Mouse (Mus musculus) urinary bladder, postnatal 10 days (tissue): ENCODE results near the gene Olfr1564.
"Not testable (repeated sequence)": the region's sequence is repeated elsewhere in the genome, so short reads cannot be mapped to it uniquely, and the experiment has no call there.

Source experiments
- DNase-seq: peaks from one replicate; pipeline ENCODE4 v3.0.0; 2022; ENCODE audit warnings: low spot score

Gene Olfr1564

DNA sequence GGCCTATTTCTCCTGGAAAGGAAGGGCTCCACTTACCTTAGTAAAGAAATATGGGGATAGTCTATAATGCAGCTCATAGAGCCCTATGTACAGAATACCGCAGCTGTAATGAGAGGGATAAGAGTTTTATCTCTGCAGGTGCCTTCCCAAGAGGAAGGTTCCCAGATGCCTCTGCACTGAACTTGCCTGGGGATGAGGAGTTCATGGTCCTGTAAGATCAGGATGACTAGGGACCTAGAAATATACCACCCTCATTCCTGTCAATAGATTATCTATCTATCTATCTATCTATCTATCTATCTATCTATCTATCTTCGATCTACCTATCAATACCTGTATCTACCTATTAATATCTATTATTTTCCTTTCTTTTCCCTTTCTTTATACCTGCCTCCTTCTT is at the start of gene Olfr1564:
TSS of gene Olfr1564 (minus strand) at position 101 of the 400 bp plus-strand sequence.
- no peak for DNase-seq

DNA sequence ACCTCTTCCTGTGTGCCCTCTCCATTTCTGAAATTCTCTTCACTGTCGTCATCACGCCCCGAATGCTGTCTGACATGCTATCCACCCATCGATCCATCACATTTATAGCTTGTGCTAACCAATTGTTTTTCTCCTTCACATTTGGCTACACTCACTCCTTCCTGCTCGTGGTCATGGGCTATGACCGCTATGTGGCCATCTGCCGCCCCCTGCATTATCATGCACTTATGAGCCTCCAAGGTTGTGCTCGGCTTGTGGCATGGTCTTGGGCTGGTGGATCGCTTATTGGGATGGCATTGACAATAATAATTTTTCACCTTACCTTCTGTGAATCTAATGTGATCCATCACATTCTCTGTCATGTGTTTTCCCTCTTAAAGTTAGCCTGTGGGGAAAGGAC is 47.4 kb upstream of the Olfr1564 start:
- DNase-seq: no peak

DNA sequence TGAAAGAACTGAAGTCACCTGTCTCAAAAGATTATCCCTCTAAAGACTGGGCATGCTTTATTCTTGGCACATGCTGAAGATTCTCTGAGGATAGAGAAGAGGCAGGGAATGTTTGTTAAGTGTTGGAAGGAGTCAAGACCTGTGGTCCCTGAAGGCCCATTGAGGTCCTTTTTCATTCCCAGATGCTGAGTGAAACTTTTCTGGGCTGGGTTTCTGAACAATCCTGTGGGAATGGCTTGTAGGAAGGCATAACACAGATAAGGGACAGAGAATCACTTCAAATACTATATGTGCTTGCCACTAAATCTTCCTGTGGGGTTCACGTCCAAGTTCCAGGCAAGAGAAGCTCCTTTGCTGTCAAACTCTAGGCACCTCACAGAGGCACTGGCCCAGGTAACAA is 42.9 kb upstream of the Olfr1564 start, which contains the start of gene Olfr63:
TSS of gene Olfr63 (plus strand) at position 301 of the 400 bp plus-strand sequence.
- DNase-seq: no peak

DNA sequence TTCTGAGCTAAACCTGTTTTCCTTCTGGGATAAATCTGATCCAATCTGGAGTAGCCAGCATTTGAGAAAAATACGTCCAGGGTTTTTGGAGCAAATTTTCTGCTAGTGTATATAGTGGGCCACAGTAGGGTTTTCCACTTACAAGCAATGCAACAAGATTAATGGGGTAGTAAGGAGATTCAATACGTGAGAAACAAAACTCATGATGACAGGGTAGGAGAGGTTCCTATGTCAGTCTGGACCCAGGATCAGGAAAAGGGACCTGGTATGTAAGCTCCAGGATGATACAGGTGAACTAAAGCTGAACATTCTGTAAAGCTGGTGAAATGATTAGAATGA is 33.8 kb upstream of the Olfr1564 start:
- not testable (repeated sequence) for DNase-seq

DNA sequence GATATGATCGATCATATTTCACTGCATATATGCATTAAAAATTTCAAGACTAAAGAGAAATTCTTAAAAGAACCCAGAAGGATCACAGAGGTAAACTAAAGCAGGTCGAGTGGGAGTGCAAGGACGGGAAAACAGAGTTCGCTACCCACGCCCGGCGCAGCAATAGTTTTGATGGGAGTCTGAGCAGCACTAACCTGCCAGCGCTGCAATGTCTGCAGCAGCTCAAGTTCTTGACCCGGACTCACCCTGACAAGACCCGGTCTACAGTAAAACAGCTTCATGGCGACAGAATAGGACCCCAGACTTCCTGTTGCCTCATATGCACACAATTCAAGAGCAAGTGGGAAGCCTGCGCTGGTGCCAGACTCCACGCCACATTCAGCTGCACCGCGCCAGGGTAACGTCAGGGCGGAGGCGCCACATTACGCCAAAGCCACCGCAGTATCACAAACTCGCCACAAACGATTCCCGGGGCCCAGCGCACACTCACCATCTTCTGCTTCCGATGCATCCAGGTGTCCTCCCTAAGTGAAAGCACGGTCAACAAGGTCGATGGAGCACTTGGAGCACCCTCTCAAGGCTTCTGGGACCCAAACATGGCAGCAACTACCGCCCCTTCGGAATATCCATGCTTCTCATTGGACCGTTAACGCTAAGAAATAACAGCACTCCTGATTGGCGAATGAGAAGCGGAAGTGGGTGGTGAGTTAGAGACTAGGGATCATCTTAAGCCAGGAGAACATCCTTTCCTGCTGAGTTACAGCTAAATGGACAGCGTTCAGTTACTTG is 33.2 kb upstream of the Olfr1564 start, which contains the start of gene Zfp955a:
TSS of gene Zfp955a (minus strand) at position 616 of the 789 bp plus-strand sequence.
- DNase-seq: not testable (repeated sequence)

DNA sequence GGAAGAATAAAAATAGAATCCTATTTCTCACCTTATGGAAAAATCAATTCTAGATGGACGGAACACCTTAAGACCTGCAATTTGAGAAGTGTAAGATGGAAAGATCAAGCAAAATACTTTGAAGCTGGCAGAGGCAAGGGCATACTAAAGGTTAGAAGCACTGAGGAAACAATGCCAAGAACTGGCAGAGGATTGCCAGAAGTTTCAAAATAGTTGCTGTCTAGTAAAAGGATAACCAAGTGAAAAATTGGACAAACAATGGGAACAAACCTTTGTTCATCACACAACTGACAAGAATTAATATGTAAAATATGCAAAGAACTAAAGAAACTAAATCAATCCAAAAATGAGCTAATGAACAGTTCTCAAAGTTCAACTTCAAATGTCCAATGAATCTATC is 15.2 kb upstream of the Olfr1564 start:
- DNase-seq: not testable (repeated sequence)

DNA sequence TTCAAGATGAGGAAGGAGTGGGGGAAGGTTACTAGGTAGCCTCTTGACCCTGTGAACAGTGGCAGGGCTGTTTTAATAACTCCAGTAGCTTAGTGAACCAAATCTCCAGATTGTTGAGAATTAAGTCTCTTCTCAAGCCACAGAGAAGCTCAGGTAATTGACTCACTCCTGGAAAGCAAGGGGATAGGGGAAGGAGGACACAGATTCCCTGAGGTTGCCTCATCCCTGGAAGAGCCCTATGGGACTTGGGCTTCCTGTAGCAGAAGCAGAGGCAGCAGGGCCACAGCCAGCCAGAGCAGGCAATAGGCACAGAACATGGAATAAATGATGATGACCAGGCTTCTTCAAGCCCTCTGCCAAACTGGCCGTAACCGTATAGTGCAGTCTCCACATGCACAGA is 30.5 kb downstream of the Olfr1564 start, which contains the start of gene Olfr239:
TSS of gene Olfr239 (plus strand) at position 301 of the 400 bp plus-strand sequence.
- DNase-seq: not testable (repeated sequence)

DNA sequence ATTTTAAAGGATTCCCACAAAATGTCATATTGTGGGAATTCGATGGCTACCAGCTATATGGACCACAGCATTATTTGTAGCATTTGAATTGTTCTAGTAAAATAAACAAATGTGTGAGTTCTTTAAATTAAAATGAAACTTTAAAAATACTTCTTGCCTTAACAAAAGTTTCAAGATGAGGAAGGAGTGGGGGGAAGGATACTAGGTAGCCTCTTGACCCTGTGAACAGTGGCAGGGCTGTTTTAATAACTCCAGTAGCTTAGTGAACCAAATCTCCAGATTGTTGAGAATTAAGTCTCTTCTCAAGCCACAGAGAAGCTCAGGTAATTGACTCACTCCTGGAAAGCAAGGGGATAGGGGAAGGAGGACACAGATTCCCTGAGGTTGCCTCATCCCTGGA is 53.3 kb downstream of the Olfr1564 start, which contains the start of gene Olfr55:
TSS of gene Olfr55 (plus strand) at position 301 of the 400 bp plus-strand sequence.
- DNase-seq: not testable (repeated sequence)
